Mouse (Mus musculus) E14TG2a.4 (cell line): ENCODE data around the gene Krtap6-1.

ENCODE experiments used
- CTCF ChIP-seq: conservative IDR thresholded peaks from 2 replicates; pipeline ENCODE4 v1.5.1; 2014; ENCODE audit warnings: low read length
- POU5F1 ChIP-seq: IDR thresholded peaks from 2 replicates; pipeline ENCODE4 v1.6.1; 2014; ENCODE audit warnings: low read length, borderline replicate concordance

DNA sequence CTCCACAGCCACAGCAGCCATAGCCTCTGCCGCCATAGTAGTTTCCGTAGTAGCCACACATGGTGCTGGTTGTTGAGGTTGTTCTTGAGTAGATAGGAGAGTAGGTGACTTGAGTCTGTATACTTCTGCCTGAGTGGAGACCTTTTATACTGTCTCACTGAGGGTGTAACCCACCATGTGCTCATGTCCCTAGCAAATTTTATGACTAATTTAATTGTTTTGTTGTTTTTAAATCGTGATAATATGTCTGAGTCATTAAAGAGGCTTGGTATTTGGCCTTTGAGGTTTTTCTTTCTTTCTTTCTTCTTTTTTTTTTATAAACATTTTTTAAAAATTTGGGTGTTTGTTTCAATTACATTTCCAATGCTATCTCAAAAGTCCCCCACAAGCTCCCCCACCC lies 16.3 kb downstream of the Krtap6-1 start, which contains the start of gene Krtap6-5:
- TF ChIP-seq CTCF (no peak), POU5F1 (no peak)
